Mouse (Mus musculus): ENCODE results near the gene Pigb.

GRCm38 (mm10) chr9:72996806-72997205 lies 43.4 kb downstream of the Pigb start:
- TF ChIP-seq CTCF (IDR thresholded peaks at IDR 0.05; ENCODE audit: borderline replicate concordance, extremely low read depth, insufficient read depth, insufficient read length): no peak
- TF ChIP-seq POLR2A (IDR thresholded peaks at IDR 0.05; ENCODE audit: borderline replicate concordance, extremely low read depth, insufficient read depth, insufficient read length, poor library complexity, severe bottlenecking): no peak
